Mouse (Mus musculus): Measurements from ENCODE around the gene Akr1c14.
"Not testable (repeated sequence)": the region's sequence is repeated elsewhere in the genome, so short reads cannot be mapped to it uniquely, and the experiment has no call there.

Gene Akr1c14

GRCm38 (mm10) chr13:4123146-4123545 lies 74.3 kb downstream of the Akr1c14 start:
- no peak for DNase-seq (ENCODE audit: low read depth, low spot score)

GRCm38 (mm10) chr13:4124471-4124870 lies 75.7 kb downstream of the Akr1c14 start:
- DNase-seq (ENCODE audit: low read depth, low spot score): not testable (repeated sequence)

- DNase-seq (ENCODE audit: low read depth, low spot score): not testable (repeated sequence)
Observed at GRCm38 (mm10) chr13:4125846-4126245, 77.0 kb downstream of the Akr1c14 start.

GRCm38 (mm10) chr13:4129100-4129499 lies 80.3 kb downstream of the Akr1c14 start:
- DNase-seq (ENCODE audit: low read depth, low spot score): peak; percentile 40

GRCm38 (mm10) chr13:4131317-4131716 lies 82.5 kb downstream of the Akr1c14 start:
- no peak for DNase-seq (ENCODE audit: low read depth, low spot score)

- no peak for DNase-seq (ENCODE audit: low read depth, low spot score)
Observed at GRCm38 (mm10) chr13:4131721-4132120, 82.9 kb downstream of the Akr1c14 start.

- peak; percentile 22 for DNase-seq (ENCODE audit: low read depth, low spot score)
Observed at GRCm38 (mm10) chr13:4133070-4133469, 84.3 kb downstream of the Akr1c14 start.

Data from brain, adult 2 months (tissue).